Mouse (Mus musculus) MEL (cell line): ENCODE results near the gene Trappc2. TPM values are rescaled to one million over a fixed set of nuclear protein-coding genes. Genes with fewer than 3 reads are reported as not detected.

Source experiments
- DNase-seq: peaks from one replicate; pipeline ENCODE4 v3.0.0; 2011; ENCODE audit warnings: low read depth, low spot score
- H3K27ac ChIP-seq: 2 replicates; pipeline ENCODE4 v1.5.1; 2012; ENCODE audit warnings: low read depth, mild to moderate bottlenecking, control low read depth, low read length, moderate library complexity; ENCODE audit not compliant: control insufficient read depth
- H3K27me3 ChIP-seq, 2 experiments: fragments of 150-350 bp in 1 of 2; sonication (generic) in 1 of 2; 2 replicates each; pipeline ENCODE4 v1.6.1; 2012; ENCODE audit warnings: low read length in 2 of 2, mild to moderate bottlenecking in 2 of 2, improper control_type of control experiment in 1 of 2, moderate library complexity in 1 of 2; ENCODE audit not compliant: insufficient read depth in 2 of 2, control insufficient read depth in 1 of 2
- H3K36me3 ChIP-seq, 2 experiments: 2 replicates each; pipeline ENCODE4 v1.6.1; 2012 to 2014; ENCODE audit warnings: low read length in 2 of 2, improper control_type of control experiment in 1 of 2, inconsistent platforms in 1 of 2, mild to moderate bottlenecking in 1 of 2; ENCODE audit not compliant: insufficient read depth in 2 of 2, control insufficient read depth in 1 of 2
- H3K4me1 ChIP-seq, 2 experiments: fragments of 150-350 bp in 1 of 2; sonication (generic) in 1 of 2; 2 replicates each; pipeline ENCODE4 v1.6.1; 2012; ENCODE audit warnings: low read length in 2 of 2, improper control_type of control experiment in 1 of 2, mild to moderate bottlenecking in 1 of 2; ENCODE audit not compliant: insufficient read depth in 2 of 2, control insufficient read depth in 1 of 2
- H3K4me3 ChIP-seq, 2 experiments: fragments of 150-350 bp in 1 of 2; sonication (generic) in 1 of 2; 2 replicates each; pipeline ENCODE4 v1.5.1; 2012; ENCODE audit warnings: low read depth in 2 of 2, low read length in 2 of 2, mild to moderate bottlenecking in 2 of 2, moderate library complexity in 2 of 2, control low read depth in 1 of 2, improper control_type of control experiment in 1 of 2; ENCODE audit not compliant: control insufficient read depth in 1 of 2, insufficient read depth in 1 of 2
- H3K79me2 ChIP-seq: 2 replicates; pipeline ENCODE4 v1.6.1; 2012; ENCODE audit warnings: mild to moderate bottlenecking, low read length, moderate library complexity; ENCODE audit not compliant: control insufficient read depth, poor library complexity, insufficient read depth
- H3K9ac ChIP-seq: 2 replicates; pipeline ENCODE4 v1.6.1; 2012; ENCODE audit warnings: low read depth, mild to moderate bottlenecking, control low read depth, low read length, moderate library complexity; ENCODE audit not compliant: control insufficient read depth, poor library complexity, severe bottlenecking
- H3K9me3 ChIP-seq: fragments of 150-350 bp; sonication (generic); replicated peaks from 2 replicates; pipeline ENCODE4 v1.6.1; 2012; ENCODE audit warnings: mild to moderate bottlenecking, low read length, improper control_type of control experiment, moderate library complexity; ENCODE audit not compliant: insufficient read depth
- CTCF ChIP-seq, 3 experiments: IDR thresholded peaks in 2 of 3; conservative IDR thresholded peaks in 1 of 3; 2 replicates each; pipeline ENCODE4 v1.5.1; 2011 to 2012; ENCODE audit warnings: low read length in 3 of 3, low read depth in 2 of 3, mild to moderate bottlenecking in 2 of 3, improper control_type of control experiment in 1 of 3, inconsistent platforms in 1 of 3, mixed read lengths in 1 of 3, moderate library complexity in 1 of 3; ENCODE audit not compliant: control insufficient read depth in 1 of 3, insufficient read depth in 1 of 3, poor library complexity in 1 of 3, severe bottlenecking in 1 of 3
- POLR2A ChIP-seq, 2 experiments: IDR thresholded peaks; 2 replicates each; pipeline ENCODE4 v1.6.1; 2011 to 2012; ENCODE audit warnings: low read length in 2 of 2, mild to moderate bottlenecking in 2 of 2, control low read depth in 1 of 2, improper control_type of control experiment in 1 of 2, low read depth in 1 of 2, moderate library complexity in 1 of 2; ENCODE audit not compliant: control insufficient read depth in 1 of 2, insufficient read depth in 1 of 2, poor library complexity in 1 of 2
- ZC3H11A ChIP-seq: IDR thresholded peaks from 2 replicates; pipeline ENCODE4 v1.6.1; 2012; ENCODE audit warnings: low read depth, mild to moderate bottlenecking, inconsistent platforms, low read length, improper control_type of control experiment
- ZMIZ1 ChIP-seq: IDR thresholded peaks from 2 replicates; pipeline ENCODE4 v1.6.1; 2012; ENCODE audit warnings: low read depth, mild to moderate bottlenecking, inconsistent platforms, low read length, improper control_type of control experiment, moderate library complexity
- polyA plus RNA-seq, 2 experiments: library from polyadenylated mRNA; stranded (reverse) in 1 of 2; unstranded in 1 of 2; fragments of >175 nt in 1 of 2; fragments of >200 nt in 1 of 2; gene quantifications; 2 replicates each; pipeline versions ENCODE4 v1.2.1 to v1.2.4; 2012; ENCODE audit warnings: low replicate concordance in 2 of 2, low read depth in 1 of 2; ENCODE audit not compliant: insufficient read length in 2 of 2, insufficient read depth in 1 of 2, missing spikeins in 1 of 2
- total RNA-seq: library from RNA; depleted of rRNA; stranded (reverse); fragments of 300-350 nt; gene quantifications from 2 replicates; pipeline ENCODE4 v1.2.3, GENCODE M21; 2012; rRNA removed

The Trappc2 gene
- total and polyA plus RNA-seq, 3 experiments, result 12.5 to 17.8 TPM; not detected in 1

- no peak for TF ChIP-seq POLR2A (IDR thresholded peaks at IDR 0.05; ENCODE audit: control insufficient read depth in 1 of 2, insufficient read depth in 1 of 2, low read depth in 1 of 2, low read length in 2 of 2, poor library complexity in 1 of 2)
- no peak for TF ChIP-seq ZMIZ1
- no peak for TF ChIP-seq CTCF (IDR thresholded peaks at IDR 0.05 in 2 of 3, conservative IDR thresholded peaks at IDR 0.05 in 1 of 3; ENCODE audit: control insufficient read depth in 1 of 3, insufficient read depth in 1 of 3, low read depth in 2 of 3, low read length in 3 of 3, poor library complexity in 1 of 3, severe bottlenecking in 1 of 3)
- TF ChIP-seq ZC3H11A, result no peak
- Histone ChIP-seq H3K79me2 (no peaks in the 10 kb centered on the region), H3K9ac (no peak overlapping the region), H3K4me3 (no peak overlapping the region), H3K36me3 (peaks cover 3% of the 10 kb centered on the region in 2 experiments), H3K27me3 (no peaks in the 10 kb centered on the region), H3K4me1 (no peaks in the 10 kb centered on the region), H3K27ac (no peak overlapping the region), H3K9me3 (no peaks in the 10 kb centered on the region)
- DNase-seq, result no peak
Measured at GRCm38 (mm10) chrX:166499496-166500190, 59.3 kb downstream of the Trappc2 start.

Other genes with a start within 250 kb of the Trappc2 start
- 2.9 and 4.9 TPM in 2 replicates for gene Gpm6b, start 201.7 kb upstream of the Trappc2 start, total RNA-seq
- gene Gpm6b, start 201.7 kb upstream of the Trappc2 start, polyA plus RNA-seq, result 10 to 100 TPM in 1 of 2 experiments, not detected in 1; 13.2 TPM
- gene Ofd1, start 130 bp downstream of the Trappc2 start, total RNA-seq, result 43.8 and 44.4 TPM in 2 replicates
- gene Ofd1, start 130 bp downstream of the Trappc2 start, polyA plus RNA-seq, result 10 to 100 TPM; 39.1 to 65.0 TPM
- gene Rab9, start 39.3 kb downstream of the Trappc2 start, total RNA-seq, result 32.3 and 38.2 TPM in 2 replicates
- 100 to 1,000 TPM in 1 of 2 experiments, 10 to 100 TPM in 1; 50.0 to 136 TPM for gene Rab9, start 39.3 kb downstream of the Trappc2 start, polyA plus RNA-seq
- 5.7 and 8.2 TPM in 2 replicates for gene Tceanc, start 78.0 kb downstream of the Trappc2 start, total RNA-seq
- 1 to 10 TPM in 1 of 2 experiments, not detected in 1; 3.6 TPM for gene Tceanc, start 78.0 kb downstream of the Trappc2 start, polyA plus RNA-seq
- gene Egfl6, start 145.1 kb downstream of the Trappc2 start, total RNA-seq, result not detected in 2 replicates
- gene Egfl6, start 145.1 kb downstream of the Trappc2 start, polyA plus RNA-seq, result under 1 TPM in 1 of 2 experiments, not detected in 1; 0.28 TPM